Mouse (Mus musculus): Measurements from ENCODE around the gene Gm5617. TPM values are rescaled to one million over a fixed set of nuclear protein-coding genes. Genes with fewer than 3 reads are reported as not detected.

The Gm5617 gene
- polyA plus RNA-seq, 1 experiment from 2014 or later: 37.0 TPM

- Histone ChIP-seq H3K9me3 (0 out of 2 replicates have a peak, but pooled peaks cover 4% of the 10 kb centered on the region), H3K27ac (peak overlapping the region; percentile 47; the same call in 1 of the 2 replicates), H3K4me1 (peaks cover 13% of the 10 kb centered on the region), H3K36me3 (replicated peaks) (no peaks in the 10 kb centered on the region), H3K27me3 (peaks cover 7% of the 10 kb centered on the region; the same call in 1 of the 2 replicates), H3K9ac (peak overlapping the region; percentile 33), H3K4me3 (replicated peaks) (peak overlapping the region; percentile 25), H3K4me2 (peak overlapping the region; percentile 58)
- no peak; the same call in 1 of the 2 replicates for ATAC-seq (ENCODE audit: low FRiP score)
- 1% methylated on average over 17 of the region's 17 CpGs for WGBS
Observed at GRCm38 (mm10) chr9:48538044-48538645, 42.9 kb downstream of the Gm5617 start.

- 7% methylated on average over 12 of the region's 12 CpGs for WGBS
- ATAC-seq (ENCODE audit: low FRiP score): peak; percentile 64; the same call in 1 of the 2 replicates
- peaks cover 13% of the 10 kb centered on the region for H3K4me1 ChIP-seq
- H3K9ac ChIP-seq: peak overlapping the region; percentile 33; the same call in 1 of the 2 replicates
- no peaks in the 10 kb centered on the region for H3K36me3 ChIP-seq (replicated peaks)
- no peak overlapping the region for H3K27ac ChIP-seq
- peak overlapping the region; percentile 25 for H3K4me3 ChIP-seq (replicated peaks)
- peaks cover 7% of the 10 kb centered on the region; the same call in 1 of the 2 replicates for H3K27me3 ChIP-seq
- 0 out of 2 replicates have a peak, but pooled peaks cover 4% of the 10 kb centered on the region for H3K9me3 ChIP-seq
- peak overlapping the region; percentile 58 for H3K4me2 ChIP-seq
Observed at GRCm38 (mm10) chr9:48538688-48539087, 43.4 kb downstream of the Gm5617 start.

Small RNA genes within 50 kb of the gene (microRNA-seq; reads per million reads assigned to microRNA genes)
- not detected for gene Gm23653

Other genes with a start within 250 kb of the Gm5617 start
- 0.42 and 0.60 TPM in 2 replicates for gene Nxpe2, start 142.0 kb upstream of the Gm5617 start, polyA plus RNA-seq (2016; fragmentation: Nextera tagmentation; extraction: Ambion mirVana)
- gene Rexo2, start 14.8 kb upstream of the Gm5617 start, polyA plus RNA-seq (2016; fragmentation: Nextera tagmentation; extraction: Ambion mirVana): 95.8 and 107 TPM in 2 replicates
- gene Rbm7, start 143 bp upstream of the Gm5617 start, polyA plus RNA-seq (2016; fragmentation: Nextera tagmentation; extraction: Ambion mirVana): 109 and 111 TPM in 2 replicates
- gene Nnmt, start 109.7 kb downstream of the Gm5617 start, polyA plus RNA-seq (2016; fragmentation: Nextera tagmentation; extraction: Ambion mirVana): 1.2 and 2.1 TPM in 2 replicates